Mouse (Mus musculus): Measurements from ENCODE around the gene Sh3pxd2a.
A peak's percentile ranks its signal among the peaks of the same experiment; 100 is the strongest.

DNA sequence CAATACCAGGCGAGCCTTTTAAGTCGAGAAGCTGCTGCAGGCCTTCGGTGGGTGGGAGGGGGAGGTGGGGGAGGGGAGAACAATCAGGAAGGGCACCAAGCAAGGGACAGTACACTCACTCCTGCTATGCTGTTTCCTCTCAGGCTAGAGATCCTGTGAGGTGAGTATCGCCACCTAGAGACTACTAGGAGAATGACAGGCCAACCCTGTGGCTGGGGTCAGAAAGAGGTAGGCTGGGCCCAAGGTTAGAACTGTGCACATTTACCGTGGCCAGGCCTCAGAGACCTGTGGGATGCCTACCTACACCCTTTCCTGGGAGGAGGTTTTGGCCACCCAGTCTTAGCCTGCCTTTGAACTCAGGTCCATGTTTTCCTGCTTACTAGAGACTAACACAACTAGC lies 204.6 kb downstream of the Sh3pxd2a start:
- TF ChIP-seq CTCF (conservative IDR thresholded peaks at IDR 0.05; ENCODE audit: low read length) (peak; percentile 71), POU5F1 (IDR thresholded peaks at IDR 0.05; ENCODE audit: borderline replicate concordance, low read length) (no peak)
